Mouse (Mus musculus) cerebellum, postnatal 36 days (tissue): ENCODE measurements at regions not wholly inside any gene's neighbourhood (a gene's known extent, or its start where the extent isn't known, plus 50 kb on each side); places are given as distances from the start of the nearest gene placed in this dataset.
"Not testable (repeated sequence)": the region's sequence is repeated elsewhere in the genome, so short reads cannot be mapped to it uniquely, and the experiment has no call there.

ENCODE experiments used
- DNase-seq, 2 experiments: peaks; one replicate each; pipeline ENCODE4 v3.0.0; 2021 to 2022; ENCODE audit warnings: mixed read lengths in 2 of 2

- DNase-seq, result no peak
These were observed 287.4 kb downstream of the 4933412E24Rik start for GRCm38 (mm10) chr15:59728817-59729560.

- DNase-seq, result no peak
These were observed 288.2 kb downstream of the 4933412E24Rik start for GRCm38 (mm10) chr15:59728131-59728601.

GRCm38 (mm10) chr15:59725881-59726280 is 290.5 kb downstream of the 4933412E24Rik start:
- DNase-seq, result no peak

GRCm38 (mm10) chr15:59722661-59723413 is 293.6 kb downstream of the 4933412E24Rik start:
- DNase-seq, result no peak

- no peak for DNase-seq
These were observed 295.0 kb downstream of the 4933412E24Rik start for GRCm38 (mm10) chr15:59721420-59721819.

GRCm38 (mm10) chr15:59721018-59721417 is 295.4 kb downstream of the 4933412E24Rik start:
- no peak for DNase-seq

DNA sequence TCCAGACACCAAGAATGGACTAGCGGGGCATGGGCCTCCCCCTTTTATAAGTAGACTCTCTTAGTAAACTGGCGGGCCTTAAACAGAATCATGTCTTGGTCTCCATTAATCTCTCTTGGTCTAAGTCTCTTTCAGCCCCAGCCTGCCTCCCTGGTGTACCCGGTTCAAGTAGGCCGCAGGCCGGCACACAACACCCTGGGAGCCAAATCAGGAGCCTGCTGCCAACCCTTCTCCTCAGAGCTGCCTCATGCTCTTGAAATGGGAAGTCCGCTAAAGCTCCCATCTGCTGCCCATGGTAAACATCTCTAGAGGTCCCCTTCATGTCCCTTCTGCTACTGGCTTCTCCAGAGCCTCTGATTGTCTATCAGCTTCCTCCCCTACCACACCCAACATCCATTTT is 296.3 kb downstream of the 4933412E24Rik start:
- DNase-seq, result no peak

DNA sequence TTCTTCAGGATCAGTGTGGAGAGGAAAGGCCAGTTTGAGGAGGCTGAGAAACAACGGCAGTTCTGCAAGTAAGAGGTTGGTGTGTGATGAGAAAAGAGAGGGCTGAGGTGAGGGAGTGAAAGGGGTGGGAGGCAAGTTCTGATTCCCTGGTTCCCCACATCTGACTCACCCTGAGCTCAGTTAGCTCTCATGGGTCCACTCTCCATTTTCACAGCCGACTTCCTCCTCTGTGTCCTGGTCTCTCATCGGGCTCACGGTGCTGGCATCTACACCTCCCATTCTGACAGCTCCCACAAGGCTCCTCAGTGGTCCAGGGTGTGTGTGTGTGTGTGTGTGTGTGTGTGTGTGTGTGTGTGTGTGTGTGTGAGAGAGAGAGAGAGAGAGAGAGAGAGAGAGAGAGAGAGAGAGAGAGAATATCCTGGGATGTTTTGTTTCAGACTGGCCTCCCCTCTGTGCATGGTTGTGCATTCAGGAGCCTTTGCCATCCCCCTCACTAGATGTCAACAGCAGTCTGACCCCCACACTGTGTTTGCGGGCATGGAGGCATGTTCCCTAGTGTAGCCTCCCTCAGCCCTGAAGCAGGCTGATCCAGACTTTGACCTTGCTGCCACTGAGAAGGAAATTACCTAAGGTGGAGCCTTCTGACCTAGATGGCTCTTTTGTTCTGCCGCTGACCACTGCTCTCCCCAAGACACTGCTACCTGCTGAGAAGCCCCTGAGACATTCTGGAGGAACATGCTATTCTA is 296.9 kb downstream of the 4933412E24Rik start:
- not testable (repeated sequence) for DNase-seq

- no peak for DNase-seq
These were observed 299.5 kb downstream of the 4933412E24Rik start for GRCm38 (mm10) chr15:59716872-59717271.

- DNase-seq, result no peak
These were observed 300.5 kb downstream of the 4933412E24Rik start for GRCm38 (mm10) chr15:59715951-59716350.

DNA sequence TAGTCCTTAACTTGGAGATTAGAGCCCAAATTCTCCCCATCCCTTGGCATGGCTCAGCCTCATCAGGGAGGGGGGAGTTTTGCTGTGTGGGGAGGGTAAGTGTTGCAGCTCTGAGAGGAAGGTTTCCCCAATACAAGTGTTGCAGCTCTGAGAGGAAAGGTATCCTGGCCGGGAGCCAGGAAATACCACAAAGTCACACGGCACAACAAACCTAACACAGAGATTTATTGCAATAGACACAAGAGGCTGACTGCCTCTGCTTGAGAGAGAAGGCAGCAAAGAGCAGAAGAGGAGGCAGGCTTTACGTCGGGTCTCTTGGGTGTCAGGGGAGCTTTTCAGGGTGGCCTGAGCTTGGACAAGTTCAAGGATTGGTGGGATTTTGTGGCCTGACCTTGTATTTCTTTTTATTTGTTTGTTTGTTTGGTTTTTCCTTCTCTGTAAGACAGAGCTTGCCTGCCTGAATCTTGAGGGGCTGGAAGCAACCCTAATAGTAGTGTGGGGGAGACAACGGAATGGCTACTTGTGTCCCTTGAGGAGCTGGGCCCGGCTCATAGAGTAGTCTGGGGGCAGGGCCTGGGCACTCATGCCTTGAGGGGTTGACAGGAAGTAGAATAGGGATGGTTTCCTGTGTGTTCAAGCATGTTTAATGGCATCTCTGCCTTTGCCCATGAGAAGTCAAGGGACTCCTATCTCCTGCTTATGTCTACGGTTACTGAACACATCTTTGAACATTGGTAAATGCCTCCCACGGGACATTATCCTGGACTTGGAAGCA is 302.3 kb downstream of the 4933412E24Rik start:
- DNase-seq, result no peak

DNA sequence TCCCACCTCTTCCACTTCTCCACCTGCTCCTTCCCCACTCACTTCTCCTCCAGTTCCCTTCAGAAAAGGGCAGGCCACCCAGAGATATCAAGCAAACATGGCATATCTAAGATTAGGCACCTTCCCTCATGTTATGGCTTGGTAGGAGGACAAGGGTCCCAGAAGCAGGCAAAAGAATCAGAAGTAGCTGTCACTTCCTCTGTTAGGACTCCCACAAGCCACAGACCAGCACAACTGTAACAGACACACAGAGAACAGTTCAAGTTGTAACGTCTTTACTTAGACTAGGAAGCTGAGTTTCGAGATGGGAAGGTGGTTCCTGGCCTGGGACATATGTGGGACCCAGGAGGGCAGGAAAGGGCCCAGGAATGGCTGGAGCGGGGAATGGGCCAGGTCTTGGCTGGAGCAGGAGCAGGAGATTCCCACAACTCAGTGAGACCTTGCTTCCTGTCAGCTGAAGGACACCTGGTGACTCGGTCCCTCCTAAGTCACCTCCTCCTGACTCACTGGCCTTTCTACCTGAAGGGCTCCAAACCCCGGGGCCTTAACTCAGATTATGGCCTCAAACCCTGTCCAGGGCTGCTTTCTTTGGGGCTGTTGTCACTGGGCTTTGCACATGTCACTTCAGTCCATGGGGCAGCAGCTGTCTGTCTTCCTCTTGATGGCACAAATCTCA is 304.2 kb downstream of the 4933412E24Rik start:
- DNase-seq, result no peak

DNA sequence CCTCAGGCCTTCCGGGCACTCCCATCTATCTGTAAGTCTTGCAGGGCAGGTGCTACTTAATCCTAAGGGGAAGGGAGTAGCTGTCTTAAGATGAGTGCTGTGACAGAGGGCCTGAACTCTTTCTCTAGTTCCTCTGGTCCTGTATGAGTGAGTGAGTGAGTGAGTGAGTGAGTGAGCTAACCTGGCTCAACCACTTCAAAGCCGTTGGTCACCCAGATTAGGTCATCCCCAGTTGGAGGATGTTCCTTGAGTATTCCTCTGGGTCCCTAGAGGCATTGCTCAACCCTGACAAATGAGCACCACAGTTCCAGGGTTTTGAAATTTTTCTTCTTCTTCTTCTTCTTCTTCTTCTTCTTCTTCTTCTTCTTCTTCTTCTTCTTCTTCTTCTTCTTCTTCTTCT is 306.5 kb downstream of the 4933412E24Rik start:
- no peak for DNase-seq

DNA sequence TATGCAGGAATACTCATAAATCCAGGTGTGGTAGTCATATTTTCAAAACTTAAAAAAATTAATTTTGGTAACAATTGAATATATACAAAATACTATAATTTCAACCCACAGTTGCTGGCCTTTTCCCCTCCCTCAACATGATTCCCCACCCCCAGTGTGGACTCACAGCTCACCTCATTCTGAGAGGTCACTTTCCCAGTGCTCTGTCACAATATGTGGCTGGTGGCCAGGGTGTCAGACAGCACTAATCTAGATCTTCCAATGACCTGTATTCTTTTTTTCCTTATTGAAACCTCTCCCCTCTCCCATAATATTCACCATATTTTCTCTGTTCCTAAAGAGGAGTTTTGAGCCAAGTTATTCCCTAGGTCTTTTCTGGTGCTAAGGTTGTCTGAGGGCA is 308.0 kb downstream of the 4933412E24Rik start:
- DNase-seq, result no peak

GRCm38 (mm10) chr15:59707081-59707480 is 309.3 kb downstream of the 4933412E24Rik start:
- DNase-seq, result no peak
